Comparison of ENCODE assay signal across 12 mouse cellular contexts in genomic region chr12:5143903-5144781, GRCm38 (mm10).
DNase-seq lines count a peak whose midpoint lies in the region; ATAC-seq and TF ChIP-seq lines count a peak whose summit lies in the region.
"Had no signal": no experiment of that assay in that cellular context is flagged by ENCODE, and none has a peak within 500 bp of the region (broad histone marks: within the 10 kb centered on the region; RNA-seq: fewer than 3 reads in every experiment).

No protein-coding gene starts in this region.

- H3K27ac ChIP-seq in layer of hippocampus, adult 2 months = peak overlapping the region; percentile 4; the same call in 1 of the 2 replicates
- peak overlapping the region; percentile 58 for H3K27ac ChIP-seq in forebrain, embryonic 11.5 days (ENCODE audit: low read depth, low read length)
- peak overlapping the region; percentile 32; the same call in 1 of the 2 replicates for H3K27ac ChIP-seq in hindbrain, embryonic 16.5 days (ENCODE audit: low read depth, low read length)
- H3K27ac ChIP-seq in neural tube, embryonic 12.5 days = no peak overlapping the region
- H3K27ac ChIP-seq: kidney, postnatal 0 days; liver, embryonic 13.5 days had no signal

- intact Hi-C loops in heart, postnatal 10 days (cut with DNase I) = loop anchor here (5.0 kb wide), 2 partner anchors 228 to 268 kb away; no protein-coding TSS in a partner anchor
- intact Hi-C loops in heart, postnatal 14 days (cut with DNase I) = no loop called here

- DNase-seq in layer of hippocampus, adult 2 months (ENCODE audit: low spot score in 2 of 2) = no peak
- no peak for DNase-seq in layer of hippocampus, adult 8-10 months (ENCODE audit: low spot score in 2 of 2)
- DNase-seq in forebrain, embryonic 11.5 days (ENCODE audit: low spot score) = peak; percentile 68
- no peak for DNase-seq in heart, postnatal 10 days
- DNase-seq in heart, postnatal 14 days = no peak
- no peak for DNase-seq in embryo, embryonic 11 days
- DNase-seq: heart, postnatal 36 days; liver, embryonic 13.5 days; right cerebral cortex, postnatal 14 days had no signal

- no peak overlapping the region for H3K9ac ChIP-seq in forebrain, embryonic 11.5 days (ENCODE audit: low read length)
- H3K9ac ChIP-seq in hindbrain, embryonic 16.5 days (ENCODE audit: low read depth, low read length) = peak overlapping the region; percentile 11; the same call in 1 of the 2 replicates
- H3K9ac ChIP-seq in neural tube, embryonic 12.5 days = no peak overlapping the region
- H3K9ac ChIP-seq: liver, embryonic 13.5 days had no signal

- H3K4me3 ChIP-seq in layer of hippocampus, adult 2 months = no peak overlapping the region
- no peak overlapping the region for H3K4me3 ChIP-seq in forebrain, embryonic 11.5 days (ENCODE audit: low read depth, low read length)
- H3K4me3 ChIP-seq in hindbrain, embryonic 16.5 days (ENCODE audit: low read length) = no peak overlapping the region
- H3K4me3 ChIP-seq in neural tube, embryonic 12.5 days = no peak overlapping the region
- H3K4me3 ChIP-seq: liver, embryonic 13.5 days had no signal

- WGBS in forebrain, embryonic 11.5 days = 29% methylated on average over 5 of the region's 5 CpGs
- 19% methylated on average over 5 of the region's 5 CpGs for WGBS in hindbrain, embryonic 16.5 days
- 16% methylated on average over 5 of the region's 5 CpGs for WGBS in neural tube, embryonic 12.5 days

- no peaks in the 10 kb centered on the region for H3K27me3 ChIP-seq in forebrain, embryonic 11.5 days (ENCODE audit: control insufficient read depth, insufficient read depth, low read length)
- no peaks in the 10 kb centered on the region for H3K27me3 ChIP-seq in hindbrain, embryonic 16.5 days (replicated peaks; ENCODE audit: control insufficient read depth, insufficient read depth, low read length)
- no peaks in the 10 kb centered on the region for H3K27me3 ChIP-seq in neural tube, embryonic 12.5 days (replicated peaks)
- H3K27me3 ChIP-seq: liver, embryonic 13.5 days had no signal

- peak; percentile 90 for ATAC-seq in forebrain, embryonic 11.5 days (replicated peaks; ENCODE audit: low FRiP score)
- ATAC-seq in hindbrain, embryonic 16.5 days = peak; percentile 43; the same call in 1 of the 2 replicates
- ATAC-seq in neural tube, embryonic 12.5 days (ENCODE audit: low FRiP score, low read depth) = peak; percentile 73

- no peak for TF ChIP-seq CTCF in layer of hippocampus, adult 2 months (conservative IDR thresholded peaks at IDR 0.05)

- no peaks in the 10 kb centered on the region for H3K36me3 ChIP-seq in forebrain, embryonic 11.5 days (ENCODE audit: control insufficient read depth, insufficient read depth, low read length)
- peaks cover 5% of the 10 kb centered on the region; the same call in 1 of the 2 replicates for H3K36me3 ChIP-seq in hindbrain, embryonic 16.5 days (ENCODE audit: control insufficient read depth, insufficient read depth, low read length)
- H3K36me3 ChIP-seq in neural tube, embryonic 12.5 days = no peaks in the 10 kb centered on the region
- H3K36me3 ChIP-seq: liver, embryonic 13.5 days had no signal

- no peak overlapping the region for H3K4me2 ChIP-seq in forebrain, embryonic 11.5 days (ENCODE audit: low read depth, low read length, severe bottlenecking)
- H3K4me2 ChIP-seq in hindbrain, embryonic 16.5 days (ENCODE audit: low read length) = no peak overlapping the region
- H3K4me2 ChIP-seq in neural tube, embryonic 12.5 days (replicated peaks) = no peak overlapping the region
- H3K4me2 ChIP-seq: liver, embryonic 13.5 days had no signal

- no peaks in the 10 kb centered on the region for H3K9me3 ChIP-seq in forebrain, embryonic 11.5 days (ENCODE audit: control insufficient read depth, low read length)
- no peaks in the 10 kb centered on the region for H3K9me3 ChIP-seq in hindbrain, embryonic 16.5 days (ENCODE audit: control insufficient read depth, low read length)
- H3K9me3 ChIP-seq in neural tube, embryonic 12.5 days = no peaks in the 10 kb centered on the region
- H3K9me3 ChIP-seq: liver, embryonic 13.5 days had no signal

- peaks cover 22% of the 10 kb centered on the region; the same call in 1 of the 2 replicates for H3K4me1 ChIP-seq in forebrain, embryonic 11.5 days (replicated peaks; ENCODE audit: control insufficient read depth, insufficient read depth, low read length)
- H3K4me1 ChIP-seq in hindbrain, embryonic 16.5 days (ENCODE audit: control insufficient read depth, insufficient read depth, low read depth, low read length) = peaks cover 19% of the 10 kb centered on the region
- H3K4me1 ChIP-seq in neural tube, embryonic 12.5 days = peaks cover 21% of the 10 kb centered on the region
- H3K4me1 ChIP-seq: liver, embryonic 13.5 days had no signal
